Mouse (Mus musculus): ENCODE results near the gene Gm6217.
"Not testable (repeated sequence)": the region's sequence is repeated elsewhere in the genome, so short reads cannot be mapped to it uniquely, and the experiment has no call there.

Gm6217 gene

DNA sequence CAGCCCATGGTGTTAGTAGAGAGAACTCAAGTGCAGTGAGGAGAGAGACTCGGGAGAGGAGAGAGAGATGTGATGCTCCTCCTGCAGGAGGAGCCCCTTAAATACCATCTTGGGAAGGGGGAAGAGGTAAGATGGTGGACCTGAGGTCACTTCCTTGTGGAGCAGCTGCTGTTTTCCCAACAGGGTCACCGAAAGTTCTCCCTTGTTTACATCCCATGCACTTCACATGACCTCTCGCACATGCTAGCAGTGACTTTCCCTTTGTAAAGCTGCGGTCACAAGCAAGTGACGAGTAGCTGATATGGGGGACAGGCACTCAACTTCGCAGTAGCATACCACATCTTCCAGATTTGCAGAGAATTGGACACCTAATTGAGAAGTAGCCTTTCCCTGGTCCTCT, at the start of gene Gm6217:
Gene Gm6217, minus strand, starts transcription at position 74 of the 400 bp plus-strand sequence.
- not testable (repeated sequence) for DNase-seq (ENCODE audit: low spot score)

DNA sequence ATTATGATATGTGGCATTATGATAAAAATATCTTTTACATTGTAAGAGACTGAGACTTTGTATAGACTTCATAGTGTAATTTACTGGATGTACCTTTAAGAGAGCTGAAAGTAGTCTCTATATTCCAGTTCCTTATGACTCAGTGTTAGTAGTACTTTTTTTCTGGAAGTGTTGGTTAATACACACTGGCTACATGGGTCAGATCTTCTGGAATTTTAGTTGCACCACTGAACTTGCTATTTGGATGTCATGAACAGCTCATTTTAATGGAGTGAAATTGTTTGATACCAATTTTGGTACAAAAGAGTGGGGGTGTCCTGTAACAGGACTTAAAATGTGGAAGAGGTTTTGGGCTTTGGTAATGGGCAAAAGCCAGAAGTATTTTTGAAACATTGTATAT, 46.6 kb upstream of the Gm6217 start:
- no peak for DNase-seq (ENCODE audit: low spot score)

- no peak for DNase-seq (ENCODE audit: low spot score)
Measured at GRCm38 (mm10) chr1:82975750-82976149, 44.6 kb upstream of the Gm6217 start.

GRCm38 (mm10) chr1:82974342-82974741, 43.1 kb upstream of the Gm6217 start:
- DNase-seq (ENCODE audit: low spot score), result no peak

DNA sequence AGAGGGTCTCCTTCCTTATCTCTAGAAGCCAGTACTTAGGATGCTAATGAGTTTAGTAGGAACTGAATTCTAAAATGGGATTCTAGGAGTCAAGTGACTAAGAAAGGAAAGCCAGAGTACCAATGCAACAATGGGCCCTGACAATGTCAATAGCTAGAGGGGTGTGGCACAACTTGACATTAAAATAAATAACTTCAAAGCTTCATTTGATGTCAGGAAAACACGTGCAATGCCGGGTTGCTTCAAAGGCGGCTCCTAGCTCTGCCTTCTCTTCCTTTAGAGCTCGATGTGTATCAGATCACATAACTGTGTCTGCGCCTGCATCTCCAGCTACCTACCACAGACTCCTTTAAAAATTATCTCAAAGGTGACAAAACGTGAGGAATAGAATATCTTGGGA, 42.7 kb upstream of the Gm6217 start:
- DNase-seq (ENCODE audit: low spot score), result no peak

- no peak for DNase-seq (ENCODE audit: low spot score)
Measured at GRCm38 (mm10) chr1:82973244-82973643, 42.0 kb upstream of the Gm6217 start.

DNA sequence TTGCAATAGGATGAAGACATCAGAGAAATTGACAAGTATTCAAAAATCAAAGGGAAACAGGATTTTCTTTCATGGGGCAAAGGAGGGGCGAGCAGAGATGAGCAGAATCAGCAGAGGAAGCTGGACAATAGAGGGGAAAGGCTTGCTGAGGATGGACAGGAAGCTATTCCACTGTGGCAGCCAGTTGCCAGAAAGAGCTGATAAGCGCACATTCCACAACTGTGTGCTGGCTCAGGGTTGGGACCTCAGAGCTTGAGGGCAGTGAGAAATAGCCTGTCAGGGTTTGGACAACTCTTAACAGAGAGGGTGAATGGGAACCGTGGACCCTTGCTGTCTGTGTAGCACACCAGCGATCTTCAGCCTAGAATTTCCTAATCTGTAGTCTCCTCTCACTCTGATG, 40.8 kb upstream of the Gm6217 start:
- DNase-seq (ENCODE audit: low spot score), result no peak

DNA sequence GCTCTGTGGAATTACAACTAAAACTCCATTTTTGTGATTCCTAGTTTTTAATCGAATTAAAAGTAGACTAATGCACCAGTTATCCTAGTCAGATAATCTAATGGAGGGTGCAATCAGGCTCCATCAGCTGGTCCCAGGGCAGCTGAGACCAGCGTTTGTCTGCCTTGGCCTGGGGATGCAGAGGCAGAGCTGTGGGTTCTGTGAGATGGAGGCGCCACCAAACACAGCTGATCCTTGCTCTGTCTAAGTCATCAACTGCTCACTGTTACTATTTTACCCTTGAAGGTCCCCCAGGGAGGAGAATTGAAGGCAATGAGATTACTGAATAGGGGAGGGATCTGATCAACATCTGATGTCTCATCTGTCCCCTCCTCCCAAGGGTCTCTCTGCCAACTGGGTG, 35.2 kb upstream of the Gm6217 start:
- DNase-seq (ENCODE audit: low spot score), result no peak

GRCm38 (mm10) chr1:82959870-82960385, 28.7 kb upstream of the Gm6217 start, which contains the start of gene Gm47955:
Gm47955 (plus strand) TSS chr1:82960286.
- DNase-seq (ENCODE audit: low spot score), result no peak

- DNase-seq (ENCODE audit: low spot score), result not testable (repeated sequence)
Measured at GRCm38 (mm10) chr1:82955913-82956312, 24.7 kb upstream of the Gm6217 start, which contains the start of gene Gm7544. Gm7544 (minus strand) TSS chr1:82956013.

DNA sequence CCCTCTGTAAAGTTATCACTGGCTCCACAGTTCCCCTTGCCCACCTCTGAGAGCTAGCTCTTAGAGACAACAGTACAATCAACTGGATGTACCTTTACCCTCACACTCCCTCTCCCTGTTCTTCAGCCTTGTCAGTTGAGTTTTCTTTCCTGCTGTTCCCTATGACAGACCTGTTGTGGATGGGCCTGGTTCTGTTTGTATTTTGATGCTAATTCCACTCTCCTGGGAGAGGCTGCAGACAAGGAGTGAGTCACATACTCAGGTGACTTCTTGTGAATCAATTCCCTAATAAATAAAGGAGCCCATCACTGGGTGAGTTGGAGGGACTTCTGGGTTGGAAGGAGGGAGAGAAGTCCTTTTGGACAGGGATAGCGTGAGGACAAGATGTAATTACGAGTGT, 17.4 kb upstream of the Gm6217 start:
- no peak for DNase-seq (ENCODE audit: low spot score)

DNA sequence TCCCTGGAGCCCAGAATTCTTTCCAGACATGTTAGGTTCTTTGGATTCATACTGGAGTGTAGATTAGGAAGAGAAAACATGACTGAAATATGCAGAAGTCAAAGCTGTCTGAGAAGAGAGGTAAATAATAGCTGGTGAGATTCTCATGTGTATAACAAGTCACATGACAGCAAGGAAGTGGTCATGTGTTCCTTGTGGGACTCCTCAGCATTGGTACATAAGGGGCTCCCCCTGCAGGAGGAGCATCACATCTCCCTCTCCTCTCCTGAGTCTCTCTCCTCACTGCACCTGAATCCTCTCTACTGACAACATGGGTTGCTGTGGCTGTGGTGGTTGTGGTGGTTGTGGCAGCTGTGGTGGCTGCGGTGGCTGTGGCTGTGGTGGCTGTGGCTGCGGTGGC, 14.8 kb upstream of the Gm6217 start:
- DNase-seq (ENCODE audit: low spot score), result not testable (repeated sequence)

DNA sequence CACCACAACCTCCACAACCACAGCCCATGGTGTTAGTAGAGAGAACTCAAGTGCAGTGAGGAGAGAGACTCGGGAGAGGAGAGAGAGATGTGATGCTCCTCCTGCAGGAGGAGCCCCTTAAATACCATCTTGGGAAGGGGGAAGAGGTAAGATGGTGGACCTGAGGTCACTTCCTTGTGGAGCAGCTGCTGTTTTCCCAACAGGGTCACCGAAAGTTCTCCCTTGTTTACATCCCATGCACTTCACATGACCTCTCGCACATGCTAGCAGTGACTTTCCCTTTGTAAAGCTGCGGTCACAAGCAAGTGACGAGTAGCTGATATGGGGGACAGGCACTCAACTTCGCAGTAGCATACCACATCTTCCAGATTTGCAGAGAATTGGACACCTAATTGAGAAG, 12.1 kb upstream of the Gm6217 start, which contains the start of gene A030003K21Rik:
Gene A030003K21Rik, minus strand, starts transcription at position 94 of the 400 bp plus-strand sequence.
- not testable (repeated sequence) for DNase-seq (ENCODE audit: low spot score)

GRCm38 (mm10) chr1:82942505-82942904, 11.3 kb upstream of the Gm6217 start:
- DNase-seq (ENCODE audit: low spot score), result not testable (repeated sequence)

DNA sequence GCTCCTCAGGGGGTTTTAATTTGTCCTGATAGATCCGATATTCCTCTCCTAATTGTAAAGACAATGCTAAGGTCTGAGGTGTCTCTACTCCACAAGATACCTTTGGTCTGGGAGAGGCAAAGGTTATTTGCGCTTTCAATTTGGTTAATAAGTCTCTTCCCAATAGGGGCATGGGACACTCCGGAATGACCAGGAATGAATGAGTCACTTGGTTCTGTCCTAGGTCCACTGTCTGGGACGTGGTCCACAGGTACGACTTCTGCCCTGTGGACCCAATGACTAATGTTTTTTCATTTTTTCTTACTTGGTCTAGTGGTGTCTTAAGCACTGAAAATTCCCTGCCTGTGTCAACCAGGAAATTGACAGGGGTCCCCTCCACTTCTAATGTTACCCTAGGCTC, 7.5 kb upstream of the Gm6217 start:
- DNase-seq (ENCODE audit: low spot score), result no peak

GRCm38 (mm10) chr1:82930558-82930957, 641 bp downstream of the Gm6217 start:
- DNase-seq (ENCODE audit: low spot score), result not testable (repeated sequence)

GRCm38 (mm10) chr1:82924650-82925049, 6.5 kb downstream of the Gm6217 start, which contains the start of gene A030014E15Rik:
A030014E15Rik (plus strand) TSS chr1:82924917.
- DNase-seq (ENCODE audit: low spot score), result no peak

DNA sequence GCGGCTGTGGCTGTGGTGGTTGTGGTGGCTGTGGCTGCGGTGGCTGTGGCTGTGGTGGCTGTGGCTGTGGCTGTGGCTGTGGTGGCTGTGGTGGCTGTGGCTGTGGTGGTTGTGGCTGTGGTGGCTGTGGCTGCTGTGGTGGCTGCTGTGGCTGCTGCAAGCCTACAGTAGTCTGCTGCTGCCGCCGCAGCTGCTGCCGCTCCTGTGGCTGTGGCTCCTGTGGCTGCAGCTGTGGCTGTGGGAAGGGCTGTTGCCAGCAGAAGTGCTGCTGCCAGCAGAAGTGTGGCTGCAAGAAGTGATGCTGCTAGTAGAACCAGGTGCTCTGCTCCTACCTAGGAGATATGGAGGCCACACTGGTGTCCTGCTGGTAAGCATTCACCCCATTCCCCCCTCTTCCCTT, 17.8 kb downstream of the Gm6217 start:
- not testable (repeated sequence) for DNase-seq (ENCODE audit: low spot score)

DNA sequence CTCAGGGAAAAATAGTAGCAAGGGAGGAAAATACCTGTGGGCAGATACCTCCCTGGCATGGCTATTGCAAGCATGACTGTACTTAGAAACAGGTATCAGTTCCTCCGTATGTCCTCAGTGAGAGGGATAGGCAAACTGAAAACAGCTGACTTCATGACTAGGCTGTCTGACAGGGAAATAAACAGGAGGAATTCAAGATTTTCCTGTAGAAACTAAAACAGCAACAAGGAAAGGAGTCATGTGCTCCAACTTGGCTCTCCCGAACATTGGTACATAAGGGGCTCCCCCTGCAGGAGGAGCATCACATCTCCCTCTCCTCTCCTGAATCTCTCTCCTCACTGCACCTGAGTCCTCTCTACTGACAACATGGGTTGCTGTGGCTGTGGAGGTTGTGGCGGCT, 18.2 kb downstream of the Gm6217 start, which contains the start of gene A030005L19Rik:
Gene A030005L19Rik, plus strand, starts transcription at position 301 of the 400 bp plus-strand sequence.
- no peak for DNase-seq (ENCODE audit: low spot score)

- DNase-seq (ENCODE audit: low spot score), result no peak
Measured at GRCm38 (mm10) chr1:82905886-82906285, 25.3 kb downstream of the Gm6217 start.

- DNase-seq (ENCODE audit: low spot score), result no peak
Measured at GRCm38 (mm10) chr1:82901201-82901600, 30.0 kb downstream of the Gm6217 start.

DNA sequence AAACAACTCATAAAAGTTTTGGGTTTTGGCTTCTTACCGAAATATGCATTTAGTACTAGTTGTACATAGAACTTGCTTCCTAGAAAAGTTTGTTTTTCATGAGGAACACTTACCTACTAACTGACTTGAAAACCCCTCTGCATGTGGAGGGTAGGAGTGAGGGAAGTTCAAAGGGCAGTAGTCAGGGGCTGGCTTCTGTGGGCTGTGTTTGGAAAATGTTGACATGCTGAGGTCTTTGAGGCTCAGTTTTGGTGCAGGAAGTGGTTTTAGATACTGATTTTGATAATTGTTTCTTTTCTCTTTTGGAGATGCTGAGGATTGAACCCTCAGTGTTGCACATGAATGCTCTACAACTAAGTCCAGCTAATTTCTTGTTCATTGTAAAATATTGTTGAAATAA, 30.6 kb downstream of the Gm6217 start:
- no peak for DNase-seq (ENCODE audit: low spot score)

DNA sequence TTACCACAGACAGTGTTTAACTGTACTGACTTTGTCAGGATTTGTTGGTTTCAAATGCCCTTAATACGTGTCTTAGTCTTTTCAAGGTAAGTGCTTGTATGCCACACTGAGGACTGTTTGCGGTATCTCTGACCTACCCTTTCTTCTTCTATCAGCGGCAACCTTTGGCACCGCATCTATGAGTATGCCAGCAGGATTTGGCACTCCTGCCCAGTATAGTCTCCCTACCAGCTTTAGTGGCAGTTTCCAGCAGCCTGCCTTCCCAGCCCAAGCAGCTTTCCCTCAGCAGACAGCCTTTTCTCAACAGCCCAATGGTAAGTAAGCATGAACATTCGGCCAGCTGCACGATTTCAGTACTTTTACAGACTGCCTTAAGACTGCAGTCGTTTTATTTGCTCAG, 37.9 kb downstream of the Gm6217 start:
- no peak for DNase-seq (ENCODE audit: low spot score)

Measured in left cerebral cortex, adult 11 months (tissue).